Mouse (Mus musculus) kidney, embryonic 14.5 days (tissue): Measurements from ENCODE around the gene Gpatch3. TPM values are rescaled to one million over a fixed set of nuclear protein-coding genes. Genes with fewer than 3 reads are reported as not detected.

Source experiments
- ATAC-seq: fragments of 200-750 bp; cut with Nextera tagmentation; 2 replicates; pipeline ENCODE4 v1.8.0; 2017; ENCODE audit warnings: moderate number of reproducible peaks, mild to moderate bottlenecking, moderate TSS enrichment, moderate library complexity; ENCODE audit not compliant: low FRiP score, low TSS enrichment
- H3K27ac ChIP-seq: fragments of 300-500 bp; sonication (generic); 2 replicates; pipeline ENCODE4 v1.5.1; 2014; ENCODE audit warnings: low read depth, mild to moderate bottlenecking, low read length, moderate library complexity, mixed read lengths
- H3K27me3 ChIP-seq: fragments of 300-500 bp; sonication (generic); 2 replicates; pipeline ENCODE4 v1.6.1; 2014; ENCODE audit warnings: mild to moderate bottlenecking, low read length; ENCODE audit not compliant: control insufficient read depth, insufficient read depth
- H3K36me3 ChIP-seq: fragments of 300-500 bp; sonication (generic); 2 replicates; pipeline ENCODE4 v1.6.1; 2014; ENCODE audit warnings: low read length, mixed read lengths; ENCODE audit not compliant: control insufficient read depth, insufficient read depth
- H3K4me1 ChIP-seq: fragments of 300-500 bp; sonication (generic); 2 replicates; pipeline ENCODE4 v1.6.1; 2014; ENCODE audit warnings: low read length, mixed read lengths; ENCODE audit not compliant: control insufficient read depth, insufficient read depth
- H3K4me2 ChIP-seq: fragments of 300-500 bp; sonication (generic); replicated peaks from 2 replicates; pipeline ENCODE4 v1.6.1; 2014; ENCODE audit warnings: low read depth, mild to moderate bottlenecking, low read length
- H3K4me3 ChIP-seq: fragments of 300-500 bp; sonication (generic); 2 replicates; pipeline ENCODE4 v1.5.1; 2014; ENCODE audit warnings: mild to moderate bottlenecking, low read length
- H3K9ac ChIP-seq: fragments of 300-500 bp; sonication (generic); 2 replicates; pipeline ENCODE4 v1.6.1; 2014; ENCODE audit warnings: low read depth, mild to moderate bottlenecking, low read length, moderate library complexity
- H3K9me3 ChIP-seq: fragments of 300-500 bp; sonication (generic); 2 replicates; pipeline ENCODE4 v1.6.1; 2016; ENCODE audit warnings: low read length; ENCODE audit not compliant: control insufficient read depth
- WGBS: fragments of 180-500 bp; shearing (Covaris S2); extraction: QIAGEN DNeasy Blood & Tissue Kit; methylation state at CpG from one replicate; pipeline ENCODE4 v1.1.7; 2014; 5-methylcytosine and 5-hydroxymethylcytosine counted together
- polyA plus RNA-seq: library from polyadenylated mRNA; unstranded; fragments of >200 nt; fragmentation: Nextera tagmentation; extraction: Ambion mirVana; gene quantifications from 2 replicates; pipeline ENCODE4 v1.2.1, GENCODE M21; 2014

Gene Gpatch3
- polyA plus RNA-seq, 1 experiment from 2014 or later, result 10.2 TPM

DNA sequence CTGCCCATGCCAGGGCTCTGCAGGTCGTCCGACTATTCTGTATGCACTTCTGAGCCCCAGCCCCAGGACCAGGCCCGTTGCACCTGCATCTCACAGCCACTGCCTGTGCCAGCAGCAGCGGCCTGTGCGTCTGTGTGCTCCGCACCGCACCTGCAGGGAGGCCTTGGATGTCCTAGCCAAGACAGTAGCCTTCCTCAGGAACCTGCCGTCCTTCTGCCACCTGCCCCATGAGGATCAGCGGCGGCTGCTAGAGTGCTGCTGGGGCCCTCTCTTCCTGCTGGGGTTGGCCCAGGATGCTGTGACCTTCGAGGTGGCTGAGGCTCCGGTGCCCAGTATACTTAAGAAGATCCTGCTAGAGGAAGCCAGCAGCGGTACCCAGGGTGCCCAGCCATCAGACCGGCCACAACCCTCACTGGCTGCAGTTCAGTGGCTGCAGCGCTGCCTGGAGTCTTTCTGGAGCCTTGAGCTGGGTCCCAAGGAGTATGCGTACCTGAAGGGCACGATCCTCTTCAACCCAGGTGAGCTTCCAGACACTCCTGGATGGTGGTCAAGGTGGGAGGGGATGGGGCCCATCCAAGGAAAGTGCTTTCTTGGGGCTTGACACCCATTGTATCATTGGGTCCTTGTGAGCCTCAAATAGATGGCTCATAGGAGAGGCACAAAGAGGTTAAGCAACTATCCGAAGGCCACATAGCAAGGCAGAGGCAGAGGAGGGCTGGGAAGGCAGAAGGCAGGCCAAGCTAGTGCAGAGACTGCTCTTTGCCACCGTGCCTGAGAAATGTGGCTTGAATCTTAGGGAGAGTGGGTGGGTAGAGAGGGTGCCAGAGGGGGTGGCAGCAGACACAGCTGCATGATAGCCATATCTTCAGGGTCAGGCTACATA is 20.9 kb upstream of the Gpatch3 start:
- H3K27ac ChIP-seq, result no peak overlapping the region
- H3K9ac ChIP-seq, result no peak overlapping the region
- ATAC-seq, result no peak
- H3K4me3 ChIP-seq, result no peak overlapping the region
- no peaks in the 10 kb centered on the region for H3K4me1 ChIP-seq
- H3K27me3 ChIP-seq, result no peaks in the 10 kb centered on the region
- H3K9me3 ChIP-seq, result no peaks in the 10 kb centered on the region
- H3K36me3 ChIP-seq, result no peaks in the 10 kb centered on the region
- H3K4me2 ChIP-seq, result no peak overlapping the region
- WGBS, result 76% methylated on average over 19 of the region's 19 CpGs

GRCm38 (mm10) chr4:133557041-133557717 is 17.4 kb upstream of the Gpatch3 start:
- Histone ChIP-seq H3K36me3 (no peaks in the 10 kb centered on the region), H3K4me2 (no peak overlapping the region), H3K9me3 (no peaks in the 10 kb centered on the region), H3K27me3 (no peaks in the 10 kb centered on the region), H3K4me1 (no peaks in the 10 kb centered on the region), H3K4me3 (no peak overlapping the region), H3K27ac (no peak overlapping the region), H3K9ac (no peak overlapping the region)
- 34% methylated on average over 10 of the region's 10 CpGs for WGBS
- peak; percentile 32; the same call in 1 of the 2 replicates for ATAC-seq

DNA sequence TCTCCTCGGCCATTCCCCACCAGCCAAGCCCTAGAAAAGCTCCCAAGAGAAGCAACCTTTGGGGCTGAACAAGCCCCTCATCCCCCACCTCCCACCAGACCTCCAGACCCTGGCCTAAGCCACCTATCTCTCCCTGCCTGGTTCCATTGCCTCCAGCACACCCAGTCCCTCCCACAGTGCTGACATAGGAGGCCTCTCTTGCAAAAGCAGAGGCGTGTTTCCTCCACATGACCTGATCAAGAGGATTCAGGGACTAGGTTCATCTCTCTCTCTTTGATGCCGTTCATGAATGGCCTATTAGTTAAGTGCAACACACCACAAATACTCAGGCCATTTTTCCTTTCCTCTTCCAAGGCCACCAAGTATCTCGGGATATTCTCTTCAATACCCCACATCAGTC is 14.7 kb upstream of the Gpatch3 start:
- no peak overlapping the region for H3K27ac ChIP-seq
- 0 out of 2 replicates have a peak, but pooled peaks cover 2% of the 10 kb centered on the region for H3K9me3 ChIP-seq
- ATAC-seq, result no peak
- no peaks in the 10 kb centered on the region for H3K36me3 ChIP-seq
- no peak overlapping the region for H3K4me2 ChIP-seq
- H3K4me1 ChIP-seq, result no peaks in the 10 kb centered on the region
- no peaks in the 10 kb centered on the region for H3K27me3 ChIP-seq
- no peak overlapping the region for H3K9ac ChIP-seq
- WGBS, result 75% methylated on average over 4 of the region's 4 CpGs
- no peak overlapping the region for H3K4me3 ChIP-seq

DNA sequence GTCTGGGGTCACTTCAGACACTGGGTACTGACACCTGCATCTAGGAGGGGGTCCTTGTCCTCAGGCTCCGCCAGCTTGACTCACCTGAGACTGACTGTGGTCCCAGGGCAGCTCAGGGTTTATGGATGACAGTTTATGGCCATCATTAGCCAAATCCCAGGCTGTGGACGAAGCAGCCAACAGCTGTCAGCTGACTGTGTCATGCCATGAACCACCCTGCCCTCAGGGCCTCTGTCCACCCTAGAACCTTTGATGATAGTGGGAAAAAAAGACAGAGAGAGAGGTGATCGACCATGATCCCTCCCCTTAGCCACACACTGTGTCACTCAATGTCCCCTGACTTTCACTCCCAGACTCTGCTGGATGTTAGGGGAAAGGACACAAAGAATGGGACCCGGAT is 12.9 kb upstream of the Gpatch3 start:
- H3K9ac ChIP-seq, result no peak overlapping the region
- no peak overlapping the region for H3K27ac ChIP-seq
- H3K4me1 ChIP-seq, result no peaks in the 10 kb centered on the region
- H3K27me3 ChIP-seq, result no peaks in the 10 kb centered on the region
- H3K4me3 ChIP-seq, result no peak overlapping the region
- no peaks in the 10 kb centered on the region for H3K36me3 ChIP-seq
- 0 out of 2 replicates have a peak, but pooled peaks cover 2% of the 10 kb centered on the region for H3K9me3 ChIP-seq
- ATAC-seq, result no peak
- no peak overlapping the region for H3K4me2 ChIP-seq
- WGBS, result 48% methylated on average over 4 of the region's 4 CpGs

GRCm38 (mm10) chr4:133563123-133563571 is 11.4 kb upstream of the Gpatch3 start:
- 0 out of 2 replicates have a peak, but pooled peaks cover 2% of the 10 kb centered on the region for H3K9me3 ChIP-seq

DNA sequence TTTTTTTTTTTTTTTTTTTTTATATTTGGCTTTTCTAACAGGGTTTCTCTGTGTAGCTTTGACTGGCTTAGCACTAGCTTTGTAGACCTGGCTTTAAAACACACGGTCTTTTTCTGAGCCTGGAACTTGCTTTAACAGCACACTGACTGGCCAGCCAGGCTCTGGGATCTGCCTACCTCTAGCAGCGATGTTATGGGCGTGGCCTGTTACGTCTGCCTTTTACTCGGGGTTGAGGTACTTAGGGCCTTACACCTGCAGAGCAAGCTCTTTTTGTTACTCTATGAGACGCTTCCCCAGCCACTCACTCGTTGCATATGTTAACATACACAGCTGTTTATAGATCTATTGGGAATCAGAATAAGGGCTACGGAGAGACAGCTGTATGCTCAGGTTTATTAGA is 7.3 kb upstream of the Gpatch3 start:
- no peak overlapping the region for H3K4me3 ChIP-seq
- H3K9ac ChIP-seq, result no peak overlapping the region
- no peak for ATAC-seq
- no peaks in the 10 kb centered on the region for H3K36me3 ChIP-seq
- 0 out of 2 replicates have a peak, but pooled peaks cover 2% of the 10 kb centered on the region for H3K9me3 ChIP-seq
- WGBS, result 21% methylated on average over 8 of the region's 8 CpGs
- H3K27ac ChIP-seq, result no peak overlapping the region
- no peak overlapping the region for H3K4me2 ChIP-seq
- H3K27me3 ChIP-seq, result no peaks in the 10 kb centered on the region
- H3K4me1 ChIP-seq, result no peaks in the 10 kb centered on the region

More at GRCm38 (mm10) chr4:133563123-133563571, 11.4 kb upstream of the Gpatch3 start:
- no peak for ATAC-seq
- WGBS, result 75% methylated on average over 11 of the region's 11 CpGs
- Histone ChIP-seq H3K4me2 (no peak overlapping the region), H3K9ac (no peak overlapping the region), H3K27me3 (no peaks in the 10 kb centered on the region), H3K4me1 (no peaks in the 10 kb centered on the region), H3K4me3 (no peak overlapping the region), H3K36me3 (no peaks in the 10 kb centered on the region), H3K27ac (no peak overlapping the region)

- Histone ChIP-seq H3K9me3 (no peaks in the 10 kb centered on the region), H3K4me2 (peak overlapping the region; percentile 5; the same call in 1 of the 2 replicates), H3K4me1 (no peaks in the 10 kb centered on the region), H3K36me3 (no peaks in the 10 kb centered on the region), H3K9ac (no peak overlapping the region), H3K4me3 (no peak overlapping the region), H3K27me3 (no peaks in the 10 kb centered on the region), H3K27ac (no peak overlapping the region)
- no peak for ATAC-seq
- 57% methylated on average over 10 of the region's 10 CpGs for WGBS
These were observed 5.1 kb upstream of the Gpatch3 start for GRCm38 (mm10) chr4:133569291-133570065.

DNA sequence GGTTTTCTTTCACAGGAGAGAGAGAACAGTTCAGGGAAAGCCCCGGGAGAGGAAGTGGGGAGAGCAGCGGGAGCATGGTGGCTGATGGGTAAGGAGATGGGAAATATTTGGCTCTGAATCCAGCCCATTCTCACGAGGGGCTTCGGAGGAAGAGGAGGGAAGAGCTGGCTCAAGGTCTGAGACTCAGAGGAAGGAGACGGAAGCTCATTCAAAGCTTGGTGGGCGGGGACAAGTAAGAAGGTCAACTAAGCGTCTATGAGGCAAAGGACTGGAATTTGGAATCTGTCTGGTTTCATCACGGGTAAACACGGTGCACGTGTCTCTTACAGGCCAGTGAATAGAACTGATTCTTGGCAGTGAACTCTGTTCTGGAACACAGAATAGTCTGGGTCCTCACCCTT is 4.5 kb upstream of the Gpatch3 start:
- H3K9ac ChIP-seq, result no peak overlapping the region
- H3K27me3 ChIP-seq, result no peaks in the 10 kb centered on the region
- peak overlapping the region; percentile 5; the same call in 1 of the 2 replicates for H3K4me2 ChIP-seq
- no peaks in the 10 kb centered on the region for H3K36me3 ChIP-seq
- H3K9me3 ChIP-seq, result no peaks in the 10 kb centered on the region
- no peak overlapping the region; the same call in 1 of the 2 replicates for H3K4me3 ChIP-seq
- H3K27ac ChIP-seq, result no peak overlapping the region
- 42% methylated on average over 10 of the region's 10 CpGs for WGBS
- no peak for ATAC-seq
- peaks cover under 1% of the 10 kb centered on the region; the same call in 1 of the 2 replicates for H3K4me1 ChIP-seq
